Mouse (Mus musculus): ENCODE results near the gene Erg.

Gene Erg

DNA sequence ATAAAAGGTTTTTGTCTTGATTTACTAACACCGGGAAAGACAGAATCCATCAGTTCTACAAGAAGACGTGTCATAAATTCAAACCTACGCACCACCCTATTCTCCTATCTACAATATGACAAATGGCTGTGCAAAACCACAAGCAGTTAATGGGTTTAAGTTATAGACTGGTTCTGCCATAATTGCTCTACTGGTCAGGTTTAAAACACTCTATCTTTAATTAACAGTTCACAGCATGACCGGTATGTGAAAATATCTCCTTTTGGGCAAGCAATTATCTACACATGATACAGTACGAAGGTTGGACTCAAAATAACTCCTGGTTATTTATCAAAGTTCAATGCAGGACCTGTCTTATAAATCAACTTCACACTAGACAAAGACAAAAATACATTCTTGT lies 107.8 kb downstream of the Erg start:
- no peak for DNase-seq (ENCODE audit: extremely low spot score)

DNA sequence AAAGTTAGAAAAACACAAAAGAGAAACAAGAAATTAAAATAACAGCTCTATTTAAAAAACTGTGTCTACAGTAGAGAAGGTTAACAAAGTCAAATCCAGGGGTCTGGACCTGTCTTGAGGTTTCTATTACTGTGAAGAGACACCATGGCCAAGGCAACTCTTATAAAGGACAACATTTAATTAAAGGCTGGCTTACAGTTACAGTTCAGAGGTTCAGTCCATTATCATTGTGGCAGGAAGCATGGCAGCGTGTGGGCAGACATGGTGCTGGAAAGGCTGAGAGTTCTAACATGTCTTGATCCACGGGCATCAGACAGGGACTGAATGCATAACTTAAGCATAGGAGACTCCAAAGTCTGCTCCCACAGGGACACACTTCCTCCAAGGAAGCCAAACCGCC lies 111.4 kb downstream of the Erg start:
- DNase-seq (ENCODE audit: extremely low spot score), result no peak

DNA sequence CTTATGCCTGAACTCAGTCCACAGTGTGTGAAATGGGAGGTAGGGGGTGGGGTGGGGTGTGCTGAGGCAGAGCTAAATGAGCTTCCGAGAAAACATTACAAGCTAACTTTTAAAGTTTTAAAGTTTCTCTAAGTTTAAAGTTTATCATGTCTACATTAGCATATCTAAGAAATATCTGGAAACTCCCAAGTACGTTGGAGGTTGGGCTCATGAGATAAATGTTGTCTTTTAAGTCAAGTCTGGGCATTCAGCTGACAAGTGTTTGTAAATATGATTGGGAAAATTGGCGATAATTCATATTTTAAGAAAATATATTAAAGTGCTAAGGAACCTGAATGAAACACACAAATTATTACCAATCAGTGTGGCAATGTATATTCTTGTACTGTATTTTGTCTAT lies 112.4 kb downstream of the Erg start:
- DNase-seq (ENCODE audit: extremely low spot score), result no peak

DNA sequence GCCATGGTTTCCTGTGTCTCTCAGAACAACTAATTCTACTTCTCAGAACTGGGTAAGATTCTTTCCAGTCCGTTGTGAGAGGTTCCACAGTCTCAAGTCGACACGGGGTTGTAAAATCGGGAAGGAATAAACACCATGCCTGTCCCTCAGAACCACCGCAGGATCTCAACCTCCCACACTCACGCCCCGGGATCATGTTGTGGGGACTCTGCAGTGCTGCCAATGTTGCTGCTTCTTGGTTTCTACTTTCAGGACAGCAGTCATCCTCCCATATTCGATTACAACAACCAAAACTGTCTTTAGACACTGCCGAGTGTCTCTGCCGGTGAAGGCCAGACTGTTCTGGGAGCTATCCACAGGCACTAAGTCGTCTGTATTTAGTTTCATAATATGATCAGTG lies 113.6 kb downstream of the Erg start:
- no peak for DNase-seq (ENCODE audit: extremely low spot score)

DNA sequence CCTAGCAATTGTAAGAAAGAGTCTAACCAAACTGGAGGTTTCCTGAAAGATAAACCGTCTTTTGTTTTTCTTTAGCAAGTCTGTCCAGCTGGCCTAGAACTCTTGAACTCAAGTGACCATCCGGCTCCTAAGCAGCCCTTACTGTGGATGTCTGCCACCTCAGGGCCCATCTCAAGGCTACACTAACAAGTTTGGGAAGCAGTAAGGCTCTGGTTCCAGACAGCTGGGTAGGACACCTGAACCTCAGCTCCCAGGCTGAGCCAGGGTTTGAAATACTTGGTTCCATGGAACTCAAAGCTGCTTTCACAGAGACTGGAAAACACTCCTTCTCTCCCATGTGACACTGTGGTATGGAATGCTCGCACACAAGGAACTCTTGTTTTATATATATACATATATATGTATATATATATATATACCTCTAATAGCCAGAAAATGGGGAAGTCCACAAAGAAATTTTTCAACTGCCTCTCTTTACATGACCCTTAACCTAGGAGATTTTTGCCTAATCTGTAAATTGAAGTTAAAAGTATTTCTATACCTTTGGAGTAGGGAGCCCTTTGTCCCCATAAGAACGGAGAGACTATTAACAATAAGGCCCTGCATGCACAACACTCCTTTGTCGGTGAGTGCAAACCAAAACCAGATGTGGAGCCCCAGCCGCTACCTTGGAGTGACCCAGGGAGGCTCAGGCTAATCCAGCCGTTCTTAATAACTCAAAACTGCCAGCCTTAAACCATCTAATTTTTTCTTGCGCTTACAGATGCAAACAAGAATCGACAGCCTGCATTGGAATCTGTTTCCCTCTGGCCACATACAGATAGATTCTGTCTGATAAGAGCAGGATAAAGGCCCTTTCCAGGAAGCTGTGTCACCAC lies 116.9 kb downstream of the Erg start:
- peak; percentile 35 for DNase-seq (ENCODE audit: extremely low spot score)

DNA sequence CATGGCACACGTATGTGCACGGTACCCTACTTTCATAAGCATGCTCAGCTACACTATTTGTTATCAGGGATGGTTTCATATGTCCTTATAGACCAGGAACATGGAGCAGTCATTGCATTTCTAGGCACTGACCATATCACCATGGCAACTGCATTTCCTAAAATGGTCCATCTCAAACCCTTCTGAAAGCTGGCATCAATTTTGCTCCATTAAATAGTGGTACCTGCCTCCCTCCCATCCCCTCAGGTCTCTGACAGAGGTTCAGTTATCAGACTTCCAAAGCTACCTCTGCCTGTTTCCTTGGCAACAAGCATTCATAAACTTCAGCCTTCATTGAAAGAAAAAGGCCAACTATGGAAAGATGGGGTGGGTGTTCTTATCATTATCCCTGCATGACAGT lies 118.5 kb downstream of the Erg start:
- no peak for DNase-seq (ENCODE audit: extremely low spot score)

DNA sequence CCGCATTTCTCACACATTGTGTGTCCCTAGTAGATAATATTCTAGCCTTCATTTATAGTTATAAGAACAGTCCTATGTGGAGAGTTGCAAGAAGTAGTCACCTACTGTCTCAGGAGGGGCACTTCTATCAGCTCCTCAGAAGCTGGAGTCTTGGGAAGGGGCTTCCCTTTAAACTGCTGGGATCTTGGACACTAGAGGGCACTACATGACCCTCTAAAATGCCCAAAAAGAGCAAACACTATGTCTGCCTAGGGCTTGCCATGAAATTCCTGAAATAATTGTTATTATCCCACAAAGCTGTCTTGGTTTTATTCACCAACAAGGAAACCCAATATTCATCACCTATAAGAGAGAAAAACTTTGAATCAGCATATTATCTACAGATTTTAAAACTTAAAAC lies 119.8 kb downstream of the Erg start:
- DNase-seq (ENCODE audit: extremely low spot score), result peak; percentile 67

DNA sequence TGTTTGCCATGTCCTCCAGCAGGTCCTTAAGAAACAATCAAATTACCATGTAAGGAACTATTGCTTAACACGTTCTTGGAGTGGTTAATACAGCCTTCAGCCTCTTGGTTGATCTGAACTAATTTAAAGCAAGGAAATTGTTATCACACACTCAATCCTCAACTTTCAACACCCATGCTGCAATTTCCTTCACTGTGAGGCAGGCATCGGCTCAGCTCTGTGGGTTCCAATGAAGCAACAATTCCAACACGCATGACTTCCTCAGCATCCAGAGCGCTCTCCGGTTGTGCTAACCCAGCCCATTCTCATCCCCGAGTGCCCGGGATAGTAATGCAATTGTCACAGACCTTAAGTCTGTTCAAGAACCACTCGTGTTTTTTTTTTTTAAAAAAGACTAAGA lies 121.8 kb downstream of the Erg start:
- DNase-seq (ENCODE audit: extremely low spot score), result no peak

DNA sequence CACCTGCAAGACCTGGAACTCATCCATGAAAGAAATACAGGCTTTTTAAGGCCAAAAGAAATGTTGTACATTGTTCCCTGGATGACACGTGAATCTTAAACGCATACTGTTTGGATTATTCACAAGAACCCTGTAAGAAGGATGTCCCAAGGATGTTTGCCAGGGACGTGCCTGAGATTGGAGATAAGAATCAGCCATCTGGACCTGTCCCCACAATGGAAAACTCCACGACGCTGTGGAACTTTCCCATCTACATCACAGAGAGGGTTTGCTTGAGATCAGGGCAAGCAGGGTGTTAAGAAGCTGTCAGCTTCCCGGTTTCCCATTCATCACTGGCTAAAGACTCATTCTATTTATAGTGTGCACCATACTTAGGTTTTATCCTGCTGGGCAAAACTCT lies 122.6 kb downstream of the Erg start:
- DNase-seq (ENCODE audit: extremely low spot score), result no peak

DNA sequence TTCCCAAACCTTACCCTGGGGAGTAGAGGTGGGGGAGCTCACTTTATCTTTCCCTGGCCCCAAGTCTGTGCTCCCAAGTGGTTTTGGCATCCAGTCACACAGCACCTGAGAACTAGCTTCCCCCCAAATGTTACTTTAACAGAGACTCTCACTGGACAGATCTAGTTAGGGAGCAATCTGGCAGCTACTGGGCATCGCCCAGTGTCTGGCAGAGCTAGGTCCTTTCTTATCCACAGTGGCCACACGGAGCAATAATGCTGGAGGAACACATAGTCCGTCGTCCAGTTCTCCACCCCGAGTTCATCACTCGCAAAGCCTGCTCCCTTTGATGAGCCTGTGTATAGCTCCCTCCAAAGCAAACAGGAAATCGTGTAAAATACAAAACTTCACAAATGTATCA lies 124.5 kb downstream of the Erg start:
- no peak for DNase-seq (ENCODE audit: extremely low spot score)

DNA sequence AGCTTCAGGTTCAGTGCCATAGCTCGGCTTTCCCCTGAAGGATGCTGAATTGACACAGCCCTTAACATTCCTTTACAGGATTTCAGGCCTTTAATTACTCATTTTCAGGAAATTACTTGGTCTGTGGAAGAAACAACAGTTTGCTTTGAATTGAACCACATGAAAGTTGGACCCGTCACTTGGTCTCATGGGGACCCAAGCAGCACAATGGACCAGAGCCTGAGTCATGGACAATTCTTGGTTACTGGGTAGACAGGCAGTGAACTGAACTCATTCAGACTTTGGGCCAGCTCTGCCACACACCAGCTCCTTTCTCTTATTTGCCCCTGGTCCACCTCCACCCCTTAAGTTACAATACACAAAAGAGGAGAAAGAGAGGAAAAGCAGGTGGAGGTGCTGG lies 126.1 kb downstream of the Erg start:
- DNase-seq (ENCODE audit: extremely low spot score), result no peak

DNA sequence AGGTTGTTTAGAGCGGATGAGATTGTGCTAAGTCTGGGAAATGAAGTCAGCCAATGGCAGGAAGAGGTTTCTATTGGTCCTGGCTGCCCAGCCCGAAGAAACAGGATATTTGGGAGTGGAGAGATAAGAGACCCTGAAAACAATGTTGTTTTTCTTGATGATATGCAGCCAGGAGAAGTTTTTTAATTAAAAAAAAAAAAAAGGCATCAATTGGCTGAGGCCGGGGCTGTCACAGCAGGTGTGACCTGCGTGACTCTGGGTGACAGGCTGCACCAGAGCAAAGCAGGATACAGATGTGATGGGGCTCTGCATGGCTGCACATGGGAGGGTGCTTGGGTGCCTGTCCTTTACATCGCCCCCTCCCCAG lies 127.1 kb downstream of the Erg start:
- no peak for DNase-seq (ENCODE audit: extremely low spot score)

DNA sequence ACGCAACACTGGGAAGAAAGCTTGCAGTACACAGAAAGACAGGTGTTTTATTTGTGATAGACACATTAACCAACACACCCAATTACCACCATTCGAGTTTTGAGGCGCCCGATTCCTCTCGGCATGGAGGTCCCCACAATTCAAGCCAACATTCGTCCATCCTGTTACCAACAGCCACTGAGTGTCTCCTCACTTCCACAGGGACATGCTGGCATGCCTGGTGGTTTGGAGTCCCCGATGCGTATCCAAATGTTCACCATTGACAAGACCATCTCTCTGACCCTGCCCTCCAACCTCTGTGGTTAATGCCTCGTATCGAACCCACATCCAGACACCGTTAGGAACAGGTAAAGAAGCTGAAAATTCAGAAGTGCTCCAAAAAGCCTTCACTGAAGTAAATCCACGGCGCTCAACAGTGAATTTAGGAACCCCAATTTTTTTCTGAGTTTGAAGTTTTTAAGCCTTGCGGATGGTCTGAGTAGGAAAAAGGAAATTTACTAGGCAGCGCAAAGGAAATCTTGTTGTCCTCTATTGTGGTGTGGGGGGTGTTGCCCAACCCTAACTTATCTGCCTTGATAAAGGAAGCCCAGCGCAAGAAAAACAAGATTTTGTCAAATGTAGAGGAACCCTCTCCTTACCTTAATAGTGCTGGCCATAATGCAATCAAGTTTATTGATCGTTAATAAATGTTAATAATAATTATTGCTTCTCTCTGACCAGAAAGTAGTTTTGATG lies 127.6 kb downstream of the Erg start:
- no peak for DNase-seq (ENCODE audit: extremely low spot score)

DNA sequence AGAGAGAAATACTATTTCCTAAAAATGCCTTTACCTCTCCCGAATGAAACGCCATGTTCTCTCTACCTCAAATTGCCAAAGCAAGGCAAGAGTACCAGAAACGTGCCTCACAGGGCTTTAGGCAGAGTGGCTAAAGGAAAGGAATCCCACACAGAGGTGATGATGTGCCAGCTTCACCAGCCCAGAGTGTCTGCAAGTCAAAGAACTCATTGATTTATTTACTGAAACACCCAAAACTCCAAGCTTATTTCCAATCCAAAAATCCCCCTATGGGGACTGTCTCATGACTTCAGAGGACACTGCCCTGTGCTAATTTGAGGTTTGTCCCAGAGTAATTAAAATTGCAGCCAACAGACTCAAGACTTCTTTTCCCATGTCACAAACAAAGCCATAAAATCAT lies 129.4 kb downstream of the Erg start:
- DNase-seq (ENCODE audit: extremely low spot score), result no peak

DNA sequence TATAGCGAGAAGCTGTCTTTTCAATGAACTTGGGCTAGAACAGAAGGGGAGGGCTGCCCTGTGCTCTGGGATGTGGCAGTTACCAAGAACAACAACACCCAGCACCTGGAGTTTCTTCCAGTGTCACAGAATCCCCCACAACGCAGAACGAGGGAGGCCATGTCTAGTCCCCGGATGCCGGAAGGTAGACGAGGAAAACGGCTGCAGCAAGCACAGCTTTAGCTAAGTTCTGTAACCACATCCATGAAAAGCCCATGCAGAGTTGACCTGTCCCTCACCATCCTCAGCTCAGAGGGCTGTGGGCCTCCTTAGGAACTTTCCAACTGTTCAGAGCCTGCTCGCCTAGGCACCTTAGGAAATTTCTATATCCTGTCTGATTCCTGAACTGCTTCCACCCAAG lies 130.5 kb downstream of the Erg start:
- DNase-seq (ENCODE audit: extremely low spot score), result no peak

DNA sequence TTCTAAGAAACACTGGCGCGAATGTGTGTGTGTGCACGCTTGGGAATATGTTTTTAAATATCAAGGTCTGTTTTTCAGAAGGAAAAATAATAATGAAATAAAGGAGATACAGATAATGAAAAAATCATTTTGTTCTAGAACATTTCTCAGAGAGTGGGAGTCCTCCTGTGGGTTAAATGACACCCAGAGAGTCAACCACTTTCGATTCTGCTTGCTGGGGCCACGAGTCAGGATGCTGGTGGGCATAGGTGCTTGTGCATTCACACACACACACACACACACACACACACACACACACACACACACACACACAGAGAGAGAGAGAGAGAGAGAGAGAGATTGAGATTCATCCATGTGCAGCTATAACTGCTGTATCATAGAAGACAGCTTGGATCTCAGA lies 130.9 kb downstream of the Erg start:
- DNase-seq (ENCODE audit: extremely low spot score), result no peak

DNA sequence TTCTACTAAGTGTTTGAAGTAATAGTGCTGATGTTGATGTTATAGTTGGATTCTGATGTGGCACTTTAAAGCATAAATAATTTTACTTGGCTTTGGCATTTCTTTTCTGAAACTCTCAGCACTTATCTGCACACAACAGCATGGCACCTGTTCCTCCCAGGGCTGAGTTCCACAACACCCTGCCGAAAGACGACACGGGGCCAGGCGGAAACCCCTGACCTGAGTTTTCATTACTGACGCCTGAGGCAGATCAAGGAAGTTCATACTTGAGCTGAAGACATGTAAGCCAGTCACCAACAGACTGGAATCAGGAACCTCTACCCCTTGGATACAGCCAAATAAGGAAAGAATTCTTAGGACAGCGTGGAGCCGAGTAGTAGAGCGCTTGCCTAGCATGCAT lies 134.0 kb downstream of the Erg start:
- no peak for DNase-seq (ENCODE audit: extremely low spot score)

DNA sequence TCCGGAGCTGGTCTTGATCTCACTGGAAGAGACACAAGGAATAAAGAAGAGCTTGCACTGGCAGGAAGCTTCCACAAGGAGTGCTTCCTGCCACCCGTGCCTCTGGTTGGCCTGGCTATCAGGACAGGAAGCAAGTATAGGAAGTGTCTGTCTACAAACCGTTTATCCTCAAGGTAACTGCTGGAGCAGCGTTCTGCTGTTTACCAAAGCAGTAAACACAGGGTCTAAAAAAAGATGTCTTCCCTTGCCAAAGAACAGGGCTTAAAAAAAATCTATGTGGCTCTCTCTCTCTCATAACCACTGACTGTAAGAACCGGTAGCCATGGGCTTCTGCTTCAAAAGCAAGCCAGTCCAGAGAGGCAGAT lies 137.1 kb downstream of the Erg start:
- no peak for DNase-seq (ENCODE audit: extremely low spot score)

DNA sequence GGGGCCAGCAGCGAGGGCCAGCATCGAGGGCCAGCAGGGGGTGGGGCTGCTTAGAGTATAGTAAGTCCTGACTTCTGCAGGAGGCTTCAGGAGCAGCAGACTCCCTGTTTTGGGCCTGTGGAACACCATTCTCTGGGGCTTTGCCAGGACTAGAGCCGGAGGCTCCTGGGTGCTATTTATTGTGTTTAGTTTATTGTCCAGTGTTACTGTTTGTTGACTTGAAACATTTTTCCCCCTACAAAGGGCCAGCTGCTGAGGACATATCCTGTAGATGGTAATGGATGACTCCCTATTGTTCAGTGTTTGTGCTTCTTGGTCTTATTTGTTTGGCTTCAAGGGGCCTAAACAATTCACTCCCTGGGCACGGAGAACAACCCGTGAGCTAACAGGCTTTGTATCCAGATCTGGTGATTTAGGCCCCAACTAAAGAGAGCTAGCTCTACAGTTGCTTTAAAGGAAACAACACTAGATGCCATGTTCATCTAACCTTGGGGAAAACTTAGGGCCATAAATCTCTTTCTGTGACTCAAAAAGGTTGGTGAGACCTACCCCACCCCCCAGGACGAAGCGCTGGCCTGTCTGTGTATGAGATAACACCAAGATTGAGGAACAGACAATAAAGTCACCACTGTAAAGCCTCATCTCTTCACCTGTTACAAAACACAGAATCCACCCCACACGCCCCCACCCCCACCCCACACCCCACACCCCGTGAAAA lies 137.6 kb downstream of the Erg start:
- no peak for DNase-seq (ENCODE audit: extremely low spot score)

DNA sequence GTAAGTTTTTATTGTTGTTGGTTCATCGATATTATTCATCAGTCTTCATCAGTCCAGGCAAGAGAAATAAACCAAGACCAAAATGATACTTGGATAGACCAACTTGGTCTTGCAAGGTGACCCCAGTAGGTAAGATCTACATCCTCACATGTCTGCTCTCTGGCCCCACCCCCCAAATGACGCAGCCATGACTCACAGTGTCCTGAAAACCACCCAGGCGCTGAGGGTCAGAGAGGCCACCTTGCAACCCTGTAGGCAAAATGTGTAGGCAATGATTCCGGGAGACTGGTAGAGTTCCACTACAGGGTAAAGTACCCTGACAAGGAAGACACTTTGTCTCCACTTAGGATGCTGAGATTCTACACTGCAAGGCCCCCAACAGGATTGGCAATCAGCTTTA lies 138.5 kb downstream of the Erg start:
- no peak for DNase-seq (ENCODE audit: extremely low spot score)

DNA sequence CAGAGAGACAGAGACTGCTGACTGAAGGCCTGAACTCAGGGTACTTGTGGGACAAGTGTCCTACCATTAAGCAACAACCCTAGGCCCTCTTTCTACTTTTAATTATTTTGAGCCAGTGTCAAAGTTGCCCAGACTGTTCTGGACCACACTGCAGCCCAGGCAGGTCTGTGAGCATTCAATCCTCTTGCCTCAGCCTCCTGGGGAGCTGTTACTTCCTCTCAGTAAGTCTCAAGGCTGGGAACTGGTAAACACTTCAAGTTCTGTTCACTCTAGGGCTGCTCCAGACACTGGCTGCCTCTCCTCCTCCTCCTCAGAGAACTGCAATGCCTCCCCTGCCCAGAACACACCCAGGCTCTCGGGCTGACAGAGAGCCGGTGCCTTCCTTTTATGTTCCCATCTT lies 140.0 kb downstream of the Erg start:
- no peak for DNase-seq (ENCODE audit: extremely low spot score)

DNA sequence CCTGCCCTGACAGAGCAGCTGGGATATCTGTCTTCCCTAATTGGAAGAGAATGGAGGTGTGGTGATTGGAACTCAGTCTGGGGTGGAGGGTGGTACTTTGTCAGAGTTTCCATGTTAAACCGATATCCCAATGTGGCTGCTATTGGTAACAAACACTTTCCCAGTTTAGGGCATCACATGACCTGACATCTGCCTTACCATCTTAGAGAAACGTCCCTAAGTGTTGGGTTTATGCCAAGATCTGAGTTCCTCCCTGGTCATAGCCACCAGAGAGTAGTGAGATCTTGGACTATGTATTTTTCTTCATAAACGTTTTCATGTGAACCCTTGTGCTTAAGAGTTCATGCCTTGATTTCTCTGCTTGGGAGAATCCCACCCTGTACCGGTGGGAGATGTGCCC lies 144.4 kb downstream of the Erg start:
- DNase-seq (ENCODE audit: extremely low spot score), result no peak

DNA sequence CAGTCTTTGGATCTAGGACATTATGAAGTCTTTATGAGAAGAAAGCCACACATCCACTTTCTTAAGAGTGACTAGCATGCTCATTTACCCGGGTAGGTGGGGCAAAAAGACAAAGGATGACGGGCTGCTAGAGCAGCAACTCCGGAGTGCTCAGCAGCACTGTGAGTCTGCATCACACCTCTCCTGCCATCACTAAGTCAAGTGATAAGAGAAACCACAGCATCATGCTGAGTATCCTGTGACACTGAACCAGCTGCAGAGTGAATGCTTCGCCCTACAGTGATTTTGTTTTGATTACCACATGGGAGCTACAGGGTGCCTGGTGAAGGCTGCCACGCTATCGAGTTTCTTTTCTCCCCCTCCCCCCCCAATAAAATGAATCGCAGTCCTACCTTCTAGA lies 145.2 kb downstream of the Erg start:
- no peak for DNase-seq (ENCODE audit: extremely low spot score)

All from embryo, embryonic 9.5 days (tissue).